Mouse (Mus musculus) natural killer cell, adult 2 months (primary cell): ENCODE results near the gene Adcy1.

Experiments used
- DNase-seq, 2 experiments: peaks; one replicate each; pipeline ENCODE4 v3.0.0; 2022; ENCODE audit warnings: low spot score in 2 of 2

Gene Adcy1

DNA sequence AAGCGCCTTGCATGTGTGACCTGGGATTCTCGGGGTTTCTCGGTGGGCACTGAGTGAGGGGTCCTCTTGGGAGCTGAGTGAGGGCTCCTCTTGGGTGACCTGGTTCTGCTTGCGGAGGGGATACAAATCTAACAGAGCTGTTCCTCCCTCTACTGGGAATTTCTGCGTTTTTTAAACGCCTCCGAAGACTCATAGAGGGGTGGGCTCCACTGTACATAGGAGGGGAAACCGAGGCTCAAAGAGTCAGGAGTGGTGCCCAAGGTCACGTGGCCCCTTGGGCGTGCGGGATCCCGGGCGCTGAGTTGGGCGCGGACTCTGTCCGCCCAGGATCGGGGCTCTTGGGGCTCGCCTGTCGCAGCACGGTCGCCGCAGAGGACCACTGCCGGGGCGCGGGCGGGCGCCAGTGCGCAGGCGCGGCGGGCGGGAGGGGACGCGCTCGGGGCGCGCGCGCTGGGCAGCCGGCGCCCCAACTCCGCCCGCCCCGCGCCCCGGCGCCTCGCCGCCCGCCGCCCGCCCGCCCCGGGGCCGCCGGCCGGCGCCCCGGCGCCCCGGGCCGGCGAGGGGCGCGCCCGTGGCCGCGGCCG is at the start of gene Adcy1:
Gene Adcy1 (plus strand): TSS at position 489 of the 584 bp plus-strand sequence.
- no peak for DNase-seq

DNA sequence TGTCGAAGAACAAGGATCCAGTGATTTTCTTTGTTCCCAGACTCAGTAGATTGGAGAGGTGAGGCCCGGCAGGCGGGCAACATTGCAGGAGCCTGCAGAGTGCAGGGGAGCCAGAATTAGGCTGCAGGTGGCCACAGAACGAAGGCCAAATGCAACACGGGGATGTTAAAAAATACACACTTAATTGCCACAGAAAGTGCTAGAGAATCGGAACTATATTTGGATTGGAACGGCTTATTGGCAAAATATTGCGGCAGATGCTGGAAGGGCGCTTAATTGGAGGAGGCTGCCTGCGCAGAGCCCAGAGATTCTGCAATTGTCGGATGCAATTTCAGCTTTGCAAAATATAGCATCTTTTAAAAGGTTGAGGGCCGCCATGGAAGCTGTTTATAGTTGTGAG is 46.4 kb upstream of the Adcy1 start:
- no peak for DNase-seq

DNA sequence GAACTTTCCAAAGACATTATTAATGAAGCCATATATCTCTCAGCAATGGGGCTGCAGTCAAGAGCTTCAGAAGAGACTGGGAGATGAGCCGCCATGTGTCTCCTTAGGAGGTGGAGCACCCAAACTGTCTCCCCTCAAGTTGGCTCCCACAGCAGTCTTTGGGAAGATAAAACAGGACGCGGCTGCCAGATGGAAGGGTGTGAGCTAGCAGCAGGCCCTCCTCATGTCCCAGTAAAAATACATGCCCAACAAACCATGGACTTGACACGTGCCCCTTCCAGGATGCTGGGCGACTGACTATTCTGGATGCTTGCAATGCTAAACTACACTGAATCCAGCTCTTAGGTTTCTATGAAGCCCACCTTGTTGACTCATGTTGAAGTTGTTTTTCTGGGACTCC is 45.2 kb upstream of the Adcy1 start:
- DNase-seq = no peak

DNA sequence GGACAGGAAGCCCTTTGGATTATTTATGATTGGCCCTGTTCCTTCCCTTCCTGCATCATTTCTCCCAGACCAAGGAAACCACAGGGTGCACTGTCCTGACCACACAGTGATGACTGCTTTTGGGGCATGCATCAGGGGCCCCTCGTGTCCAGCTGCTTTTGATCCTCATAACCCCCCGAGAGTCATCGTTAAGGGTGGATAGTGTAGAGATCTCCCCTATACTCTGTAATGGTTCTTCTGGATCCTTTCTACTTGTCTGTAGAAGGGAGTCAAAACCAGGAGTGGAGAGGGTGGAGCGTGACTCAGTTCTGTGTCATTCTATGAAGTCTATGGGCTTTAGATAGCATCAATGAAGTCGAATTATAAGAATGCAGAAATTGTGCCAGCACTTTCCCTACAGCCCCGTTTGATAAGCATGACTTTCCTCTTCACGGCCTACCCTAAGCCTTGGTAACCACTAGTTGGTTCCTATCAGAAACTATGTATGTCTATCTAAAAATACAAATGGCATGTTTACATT is 44.2 kb upstream of the Adcy1 start:
- no peak for DNase-seq

DNA sequence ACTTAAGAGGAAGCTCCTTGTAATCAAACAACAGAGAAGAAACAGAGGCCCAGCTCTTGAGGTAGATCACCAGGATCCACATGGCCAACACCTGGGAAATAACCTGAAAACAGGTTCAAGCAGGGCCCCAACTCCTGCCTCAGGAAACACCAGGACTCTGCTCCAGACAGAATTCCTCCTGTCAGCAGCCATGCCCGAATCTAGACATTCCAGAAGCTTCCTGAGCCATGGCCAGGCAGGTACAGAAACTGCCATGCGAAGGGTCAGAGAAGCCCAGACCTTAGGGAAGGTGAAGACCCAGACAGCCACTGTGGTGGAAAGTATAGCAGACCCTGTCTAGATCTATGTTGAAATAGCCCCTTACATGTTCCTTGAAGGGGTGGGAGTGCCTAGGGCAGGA is 30.2 kb upstream of the Adcy1 start:
- DNase-seq = no peak

DNA sequence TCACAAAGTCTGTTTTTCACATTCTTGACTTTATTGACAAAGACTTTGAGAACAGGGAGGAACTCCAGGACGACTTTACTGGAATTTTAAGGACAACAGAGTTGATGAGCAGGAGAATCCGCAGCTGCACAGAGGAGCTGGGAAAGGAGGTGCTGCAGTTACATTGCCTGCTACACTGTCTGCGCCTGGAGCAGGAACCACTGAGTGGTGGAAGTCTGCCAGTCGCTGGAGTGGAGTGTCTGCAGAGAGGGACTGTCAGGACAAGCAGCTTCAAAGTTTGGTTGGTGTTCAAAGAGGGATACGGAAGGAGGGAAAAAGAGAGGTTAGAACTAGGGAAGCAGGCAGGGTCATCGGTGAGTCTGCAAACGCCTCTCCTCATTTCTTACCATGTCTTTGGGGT is 23.6 kb upstream of the Adcy1 start:
- DNase-seq = no peak

DNA sequence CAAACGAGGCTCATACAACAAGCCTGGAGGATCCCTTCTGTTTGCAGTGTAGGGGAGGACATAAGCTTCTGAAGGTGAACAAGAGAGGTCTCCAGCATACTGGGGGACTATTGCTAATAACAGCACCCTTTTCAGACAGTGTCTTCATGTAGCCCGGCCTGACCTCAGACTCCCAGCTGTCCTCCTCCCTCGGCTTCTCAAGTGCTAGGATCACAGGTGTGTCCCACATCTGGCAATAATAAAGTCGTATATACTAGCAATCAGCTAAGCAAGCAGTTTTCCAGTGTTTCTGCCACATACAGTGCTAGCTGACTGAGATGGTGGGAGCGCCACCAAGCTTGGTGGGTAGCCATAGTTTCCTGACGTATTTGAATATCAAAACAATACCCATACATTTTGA is 22.5 kb upstream of the Adcy1 start:
- DNase-seq = no peak

DNA sequence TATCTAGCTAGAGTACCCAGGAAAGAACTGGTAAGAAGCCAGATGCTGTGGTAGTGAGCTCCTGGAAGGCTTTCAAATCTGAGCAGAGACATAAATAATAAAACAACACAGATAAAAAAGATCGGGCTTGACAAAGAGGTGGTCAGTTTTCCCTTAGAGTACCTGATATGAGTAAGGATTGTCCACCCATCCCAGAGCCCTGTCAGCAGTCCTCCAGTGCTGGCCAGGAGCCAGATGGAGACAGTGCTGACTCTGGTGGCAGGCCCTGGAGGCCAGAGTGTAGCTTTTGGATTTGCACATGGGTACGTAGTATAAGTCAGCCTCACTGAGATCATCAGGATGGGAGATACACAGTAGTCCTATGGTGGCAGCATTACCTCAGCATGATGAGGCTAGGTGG is 16.1 kb upstream of the Adcy1 start:
- DNase-seq = no peak

DNA sequence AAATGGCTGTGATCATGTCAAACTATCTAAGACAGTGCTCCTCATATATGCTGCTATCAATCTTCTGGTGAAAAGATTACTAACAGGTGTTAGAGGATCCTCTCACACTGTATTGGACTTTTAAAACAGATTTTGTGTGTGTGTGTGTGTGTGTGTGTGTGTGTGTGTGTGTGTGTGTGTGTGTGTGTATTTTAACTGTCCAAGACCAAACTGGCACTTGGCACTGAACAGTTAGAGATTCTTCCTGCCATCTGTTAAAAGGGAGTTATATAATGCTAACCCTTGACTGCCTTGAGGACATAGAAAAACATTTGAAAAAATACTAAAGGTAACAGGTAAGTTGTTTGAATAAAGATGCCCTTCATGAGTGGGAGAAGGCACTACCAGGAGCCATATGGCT is 15.7 kb upstream of the Adcy1 start:
- DNase-seq = no peak

DNA sequence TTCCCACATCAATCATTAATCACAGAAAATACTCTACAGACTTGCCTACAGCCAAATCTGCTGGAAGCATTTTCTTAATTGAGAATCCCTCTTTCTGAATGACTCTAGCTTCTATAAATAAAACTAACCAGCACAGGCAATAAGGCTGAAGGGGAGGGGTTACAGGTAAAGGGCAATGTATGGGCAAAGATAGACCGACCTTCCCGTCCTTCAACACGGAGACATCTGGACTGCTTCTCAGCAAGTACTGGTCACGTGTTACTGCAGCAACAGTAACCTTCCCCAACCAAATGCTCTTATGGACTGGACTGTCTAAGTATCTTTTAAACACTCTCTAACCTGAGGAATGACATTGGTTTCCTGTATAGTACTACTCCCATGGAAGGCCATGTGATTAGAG is 9.6 kb upstream of the Adcy1 start:
- no peak for DNase-seq

DNA sequence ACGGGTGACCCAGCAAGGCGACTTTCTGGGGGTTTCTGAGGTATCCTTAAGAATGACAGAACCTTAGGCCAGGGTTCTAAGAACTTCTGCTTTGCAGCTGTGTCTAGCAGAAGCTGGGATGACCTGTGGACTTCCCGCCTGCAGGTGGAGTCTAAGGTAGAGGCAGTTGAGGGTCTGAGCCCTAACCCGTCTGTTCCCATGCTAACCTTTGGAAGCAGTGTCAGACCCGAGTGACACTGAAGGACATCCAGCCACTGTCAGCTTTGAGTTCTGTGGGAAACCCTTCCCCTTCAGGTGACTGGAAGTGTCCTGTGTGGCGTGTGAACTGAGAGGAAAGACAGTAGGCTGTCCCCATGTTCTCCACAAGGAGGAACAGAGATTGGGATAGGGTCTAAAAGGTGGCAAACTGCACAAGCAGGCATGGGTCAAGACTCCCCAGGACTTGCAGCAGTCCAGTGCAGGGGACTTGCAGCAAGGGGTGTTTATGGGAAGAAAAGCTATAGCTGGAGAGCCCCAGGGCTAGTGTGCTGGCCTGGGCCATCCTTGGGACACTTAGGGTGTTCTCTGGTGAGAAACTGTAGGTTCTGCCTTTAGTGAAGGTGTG is 8.5 kb upstream of the Adcy1 start:
- DNase-seq = no peak

DNA sequence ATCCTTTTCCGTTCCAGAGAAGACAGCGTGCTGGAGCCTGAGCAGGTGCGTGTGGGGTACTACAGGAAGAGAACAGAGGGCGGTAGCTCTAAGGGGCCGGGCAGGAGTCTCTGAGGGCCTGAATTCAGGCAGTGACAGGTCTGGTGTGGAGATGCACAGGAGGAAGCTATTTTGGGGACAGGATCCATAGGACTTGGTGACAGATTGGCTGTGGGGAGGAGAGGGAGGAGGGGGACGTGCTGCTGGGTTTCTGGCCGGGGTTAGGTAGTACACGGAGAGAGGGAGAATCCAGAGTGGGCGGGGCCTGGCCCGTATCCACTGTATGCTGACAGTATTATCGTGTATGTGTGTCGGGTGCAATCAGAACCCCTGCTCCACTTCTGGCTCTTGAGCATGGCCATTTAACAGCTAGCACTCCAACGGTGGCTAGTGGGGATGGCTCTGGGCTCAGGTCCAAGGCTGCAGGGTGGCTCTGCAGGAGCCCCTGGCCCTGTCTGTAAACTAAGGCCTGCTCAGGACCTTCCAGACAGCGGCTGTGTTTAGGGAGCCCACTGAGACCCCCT is 7.8 kb upstream of the Adcy1 start:
- no peak for DNase-seq

DNA sequence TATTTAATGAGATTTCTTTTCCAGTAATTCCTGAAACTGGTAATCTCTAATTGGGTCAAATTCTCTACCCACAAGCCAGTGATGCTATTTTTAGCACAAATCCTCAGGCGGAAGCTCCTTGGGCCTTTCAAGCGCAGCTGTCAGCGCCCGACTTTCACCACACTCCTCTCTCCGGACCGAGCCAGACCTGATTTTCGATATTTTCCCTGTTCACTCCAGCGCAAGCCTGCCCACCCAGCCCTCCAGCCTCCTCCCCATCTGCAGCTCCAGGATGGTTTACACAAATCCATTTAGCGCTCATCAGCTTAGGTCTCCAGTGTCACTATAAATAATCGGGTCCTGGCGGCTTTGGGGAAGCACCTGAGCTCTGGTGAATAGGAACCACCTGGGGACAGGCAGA is 7.2 kb upstream of the Adcy1 start:
- DNase-seq = no peak

DNA sequence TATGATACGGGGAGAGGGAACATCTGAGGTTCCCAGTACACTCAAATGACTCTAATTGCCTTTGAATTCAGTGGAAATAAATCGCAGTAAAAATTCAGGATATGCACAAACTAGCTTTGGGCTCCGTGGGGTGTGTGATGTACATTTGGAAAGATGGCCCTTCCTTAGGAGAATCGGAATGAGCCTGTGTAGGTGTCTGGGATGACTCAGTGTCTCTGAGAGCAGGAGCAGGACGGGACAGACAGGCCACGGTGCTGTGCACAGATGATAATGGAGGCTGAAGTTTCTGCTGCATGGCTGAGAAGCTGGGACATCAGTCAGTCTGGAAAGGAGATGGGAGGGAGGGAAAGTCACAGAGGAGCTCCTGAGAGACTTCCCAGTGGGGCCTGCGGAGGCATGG is 5.5 kb upstream of the Adcy1 start:
- no peak for DNase-seq

DNA sequence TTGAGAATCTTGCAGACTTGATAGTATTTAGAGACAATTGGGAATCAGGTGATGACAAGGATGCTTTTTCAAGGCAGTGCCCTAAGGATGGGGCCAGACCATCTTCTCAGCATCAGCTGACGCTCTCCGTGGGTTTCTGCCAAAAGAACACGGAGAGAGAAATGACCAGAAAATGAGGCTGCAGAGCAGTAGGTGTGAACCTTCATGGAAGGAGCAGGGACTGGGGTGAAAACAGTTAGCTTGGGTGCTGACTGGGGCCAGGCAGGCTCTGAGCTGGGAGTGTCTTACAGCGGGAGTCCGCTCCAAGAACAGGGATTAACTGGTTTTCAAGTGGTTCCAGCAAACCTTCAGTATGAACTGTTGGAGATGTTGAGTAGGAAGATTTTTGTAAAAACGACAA is 1.3 kb upstream of the Adcy1 start:
- no peak for DNase-seq

DNA sequence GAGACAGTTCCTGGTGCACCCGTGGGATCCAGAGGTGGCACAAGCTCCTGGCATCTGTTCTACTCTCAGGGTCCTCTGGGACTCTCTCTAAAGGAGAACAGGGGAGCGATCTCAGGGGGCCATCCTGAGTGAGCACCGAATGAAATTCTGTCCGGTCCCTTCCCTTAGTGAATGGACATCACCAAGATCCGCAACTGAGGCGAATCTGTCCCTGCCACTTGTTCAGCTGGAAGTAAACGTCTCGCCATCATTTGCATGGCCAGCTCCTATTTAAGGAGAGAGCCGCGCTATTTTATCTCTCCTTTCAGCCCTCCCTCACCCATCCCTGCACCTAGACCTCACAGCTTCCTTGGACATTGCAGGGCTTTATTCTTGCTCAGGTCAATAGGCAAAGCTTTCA is 723 bp upstream of the Adcy1 start:
- DNase-seq = no peak

DNA sequence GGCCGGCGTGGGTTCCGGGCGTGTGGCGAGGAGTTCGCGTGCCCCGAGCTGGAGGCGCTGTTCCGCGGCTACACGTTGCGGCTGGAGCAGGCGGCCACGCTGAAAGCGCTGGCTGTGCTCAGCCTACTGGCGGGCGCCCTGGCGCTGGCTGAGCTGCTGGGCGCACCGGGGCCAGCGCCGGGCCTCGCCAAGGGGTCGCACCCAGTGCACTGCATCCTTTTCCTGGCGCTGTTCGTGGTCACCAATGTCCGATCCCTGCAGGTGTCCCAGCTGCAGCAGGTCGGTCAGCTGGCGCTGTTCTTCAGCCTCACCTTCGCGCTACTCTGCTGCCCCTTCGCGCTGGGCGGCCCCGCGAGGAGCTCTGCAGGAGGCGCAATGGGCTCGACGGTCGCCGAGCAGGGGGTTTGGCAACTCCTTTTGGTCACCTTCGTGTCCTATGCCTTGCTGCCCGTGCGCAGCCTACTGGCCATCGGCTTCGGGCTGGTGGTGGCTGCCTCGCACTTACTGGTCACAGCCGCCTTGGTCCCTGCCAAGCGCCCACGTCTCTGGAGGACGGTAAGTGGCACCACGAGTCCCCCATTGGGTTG is 485 bp downstream of the Adcy1 start:
- no peak for DNase-seq

DNA sequence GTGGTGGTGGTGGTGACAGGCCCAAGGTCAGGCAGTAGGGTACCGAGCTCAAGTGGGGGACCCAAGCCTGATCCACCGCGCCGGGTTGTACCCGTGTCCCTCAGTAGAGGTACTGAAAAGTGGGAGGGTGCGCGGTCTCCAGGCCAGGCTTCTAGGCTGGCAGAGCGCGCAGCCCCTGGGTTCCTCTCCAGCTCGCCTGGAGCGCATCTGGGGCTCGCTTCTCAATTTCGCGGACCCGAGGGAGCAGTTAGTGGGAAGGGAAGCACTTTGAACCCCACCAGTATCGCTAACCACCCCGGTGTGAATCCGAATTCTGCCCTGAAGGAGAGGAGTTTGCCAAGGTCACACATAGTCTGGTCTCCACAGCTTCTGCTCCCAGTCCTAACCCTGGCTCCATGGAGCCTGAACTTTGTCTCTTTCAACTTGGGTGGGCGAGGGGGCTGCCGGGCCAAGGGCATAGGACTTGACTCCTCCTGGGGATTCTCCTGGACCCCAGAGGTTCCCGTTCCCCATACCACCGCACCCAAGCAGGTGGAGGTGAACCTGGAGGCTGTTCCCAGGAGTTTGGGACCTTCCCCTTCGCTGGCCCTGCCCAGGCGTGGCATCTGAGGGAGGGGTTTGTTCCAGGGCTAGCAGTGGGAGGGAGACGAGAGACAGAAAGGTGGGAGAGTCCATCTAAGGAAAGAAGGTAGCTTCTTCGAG is 1.3 kb downstream of the Adcy1 start:
- DNase-seq = no peak

DNA sequence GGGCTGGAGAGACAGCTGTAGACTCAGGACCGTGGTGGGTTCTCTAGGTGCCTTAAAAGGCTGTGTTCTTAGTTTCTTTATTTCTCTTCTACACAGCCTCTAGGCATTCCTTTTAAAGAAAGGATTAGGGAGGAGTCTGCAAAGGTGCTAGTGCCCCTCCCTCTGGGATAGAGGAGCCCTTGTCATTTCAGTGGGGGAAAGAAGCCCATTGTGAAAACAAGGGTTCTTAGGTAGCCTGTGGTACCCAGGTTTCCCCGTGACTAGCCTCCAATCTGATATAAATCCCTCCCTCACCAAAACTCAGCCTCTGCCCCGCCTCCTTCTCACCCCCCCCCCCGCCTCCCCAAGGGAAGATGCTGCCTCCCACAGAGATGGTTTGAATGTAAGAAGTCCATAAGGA is 2.1 kb downstream of the Adcy1 start:
- no peak for DNase-seq

DNA sequence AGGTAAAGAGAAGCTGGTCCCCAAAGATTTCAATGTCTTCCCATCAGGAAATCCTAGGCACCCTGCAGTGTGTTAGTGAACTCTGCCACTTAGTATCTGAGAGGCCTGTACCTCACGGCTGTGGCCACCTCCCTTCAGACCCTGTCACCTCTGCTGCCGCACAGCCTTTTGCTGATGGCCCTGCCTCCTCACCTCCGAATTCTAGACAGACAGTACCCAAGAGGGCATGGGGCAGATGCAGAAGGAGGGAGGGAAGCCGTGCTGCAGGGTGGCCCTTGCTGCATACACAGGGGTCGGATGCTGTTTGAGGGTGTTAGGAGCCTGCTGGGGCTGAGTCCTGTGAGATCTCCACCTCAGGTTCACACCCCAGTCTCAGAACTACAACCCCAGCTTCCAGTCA is 2.6 kb downstream of the Adcy1 start:
- DNase-seq = no peak

DNA sequence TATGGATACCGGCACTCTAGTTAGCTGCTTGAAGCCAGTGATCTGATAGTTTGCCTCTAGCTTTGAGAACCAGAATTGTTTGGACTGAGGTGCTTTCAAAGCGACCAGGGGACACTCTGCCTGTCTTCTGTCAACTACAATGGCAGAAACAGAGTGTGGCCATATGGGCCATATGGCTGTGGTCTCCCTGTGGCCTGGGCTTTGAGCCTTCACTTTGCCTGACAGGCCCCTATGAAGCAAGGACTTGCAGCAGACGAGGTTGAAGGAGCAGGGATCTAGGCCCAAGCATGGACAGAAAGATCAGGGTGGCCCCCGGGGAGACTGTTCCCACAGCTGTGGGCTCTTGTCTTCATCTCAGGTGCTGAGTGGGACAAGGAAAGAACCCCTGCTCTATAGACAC is 4.0 kb downstream of the Adcy1 start:
- DNase-seq = no peak

DNA sequence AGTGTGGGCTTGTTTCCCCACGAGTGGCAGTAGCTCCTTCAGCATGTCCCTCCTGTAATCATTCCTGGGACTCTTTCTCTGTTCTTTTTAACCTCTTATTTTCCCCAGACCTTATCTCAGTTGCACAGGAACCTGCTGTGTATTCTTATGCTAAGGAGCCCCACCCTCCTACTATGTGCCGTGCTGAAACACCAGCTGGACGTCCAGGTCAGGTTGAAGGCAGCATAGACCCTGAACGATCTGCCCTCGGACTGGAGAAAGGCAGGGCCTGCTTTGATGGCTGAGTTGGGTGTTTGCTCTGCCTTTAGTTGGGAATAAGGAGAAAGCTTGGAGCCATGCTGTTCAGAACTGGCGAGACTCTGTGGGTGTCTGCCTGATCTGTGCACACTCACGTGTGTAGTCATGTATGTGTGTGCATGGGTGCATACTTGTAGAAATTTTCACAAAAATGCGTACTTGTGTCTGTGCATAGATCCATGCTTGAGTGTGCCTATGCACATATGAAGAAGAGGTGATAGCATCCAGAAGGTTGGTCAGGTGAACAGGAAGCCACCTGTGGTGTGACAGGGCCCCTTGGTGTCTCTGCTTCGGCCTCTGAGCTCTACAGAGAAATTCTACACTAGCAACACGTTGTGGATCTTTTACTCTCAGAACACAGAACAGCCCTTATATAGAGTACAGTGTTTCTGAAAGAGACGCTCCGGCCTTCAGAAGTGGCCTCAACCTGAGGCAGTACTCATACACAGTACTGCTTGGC is 5.4 kb downstream of the Adcy1 start:
- DNase-seq = no peak
